Mouse (Mus musculus) spleen, adult 12 weeks (tissue): ENCODE results near the gene Prkar2a.

Experiments used
- DNase-seq: peaks from one replicate; pipeline ENCODE4 v3.0.0; 2022; ENCODE audit warnings: low spot score

Prkar2a gene

DNA sequence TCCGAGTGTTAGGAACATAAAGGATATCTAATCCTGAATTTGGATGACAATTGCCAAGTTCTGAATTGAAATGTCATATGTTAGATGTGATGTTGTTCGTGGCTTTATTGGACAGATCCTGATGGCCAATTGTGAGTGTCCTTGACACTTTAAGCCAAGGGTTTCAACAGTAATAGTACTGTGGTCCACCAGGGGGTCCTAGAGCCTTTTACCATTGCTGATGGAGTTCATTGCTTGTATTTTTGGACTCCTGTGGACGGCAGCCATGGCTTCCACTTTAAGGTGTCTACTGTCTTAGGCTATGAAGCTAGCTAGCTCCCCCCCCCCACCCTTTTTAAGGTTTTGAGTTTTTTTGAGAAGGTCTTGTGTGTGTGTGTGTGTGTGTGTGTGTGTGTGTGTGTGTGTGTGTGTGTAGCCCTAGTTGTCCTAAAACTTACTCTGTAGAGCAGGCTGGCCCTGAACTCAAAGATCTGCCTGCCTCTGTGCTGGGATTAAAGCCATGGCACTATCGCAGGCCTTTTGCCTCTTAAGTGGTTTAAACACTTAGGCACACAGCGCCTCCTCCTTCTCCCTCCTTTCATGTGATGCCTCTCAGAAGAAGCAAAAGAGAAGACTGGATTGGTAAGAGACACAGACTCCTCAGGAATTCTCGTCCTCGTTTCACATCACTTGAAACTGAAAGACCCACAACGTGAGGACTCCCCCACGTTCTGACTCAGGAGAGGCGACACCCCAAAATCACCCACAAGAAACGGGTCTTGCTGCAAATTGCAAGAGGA, 63.2 kb downstream of the Prkar2a start:
- no peak for DNase-seq

DNA sequence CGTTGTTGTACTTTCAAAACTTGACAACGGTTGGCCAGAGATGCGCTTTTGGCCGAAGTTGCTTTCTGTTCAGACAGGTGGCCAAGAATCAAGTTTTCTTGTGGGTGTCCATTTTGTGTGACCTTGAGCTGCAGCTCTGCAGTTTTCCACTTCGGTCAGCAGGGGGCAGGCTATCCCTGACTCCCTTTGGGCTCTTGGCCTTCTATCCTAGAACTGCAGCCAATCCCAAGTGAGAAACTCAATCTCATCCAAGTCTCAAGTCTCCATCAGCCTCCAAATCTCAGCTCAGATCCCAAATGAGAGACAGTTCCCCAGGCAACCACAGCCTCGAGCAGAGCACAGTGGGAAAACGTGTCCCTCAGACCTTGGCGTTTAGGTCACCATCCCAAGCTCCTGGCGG, 64.2 kb downstream of the Prkar2a start:
- peak; percentile 9 for DNase-seq

DNA sequence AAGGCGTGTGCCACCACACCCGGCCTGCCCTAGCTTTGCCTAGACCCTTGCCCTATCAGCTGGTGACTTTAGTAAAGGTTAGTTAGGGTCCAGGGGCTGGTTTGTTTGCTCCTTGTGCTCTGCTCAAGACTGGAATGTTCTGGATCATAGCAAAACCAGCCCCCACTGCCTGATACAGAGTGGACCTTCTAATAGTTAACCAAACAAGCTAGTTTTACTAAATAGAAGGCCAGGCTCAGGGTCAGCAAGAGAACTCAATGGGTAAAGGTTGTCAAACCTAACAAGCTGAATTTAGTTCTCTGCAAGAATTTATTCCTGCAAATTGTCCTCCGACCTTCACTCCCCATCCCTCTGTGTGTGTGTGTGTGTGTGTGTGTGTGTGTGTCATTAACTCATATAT, 64.9 kb downstream of the Prkar2a start:
- DNase-seq = no peak

DNA sequence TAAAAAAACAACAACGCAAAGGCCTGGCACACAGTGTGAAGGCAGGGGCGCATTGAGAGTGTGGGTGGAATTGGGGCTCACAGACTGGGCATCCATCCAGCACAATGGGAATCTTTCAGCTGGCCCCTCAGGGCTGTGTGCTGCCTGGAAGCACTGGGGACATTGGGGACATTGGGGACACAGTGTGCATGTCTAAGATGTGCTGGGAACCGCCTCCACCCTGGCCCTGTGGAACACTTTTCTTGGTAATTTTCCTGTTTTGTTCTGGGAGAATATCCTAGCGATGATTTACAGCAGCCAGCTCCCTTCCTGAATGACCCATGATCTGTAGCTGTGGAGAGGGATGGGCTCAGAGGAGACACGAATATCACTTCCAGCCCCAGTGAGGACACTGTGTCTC, 65.3 kb downstream of the Prkar2a start:
- no peak for DNase-seq

DNA sequence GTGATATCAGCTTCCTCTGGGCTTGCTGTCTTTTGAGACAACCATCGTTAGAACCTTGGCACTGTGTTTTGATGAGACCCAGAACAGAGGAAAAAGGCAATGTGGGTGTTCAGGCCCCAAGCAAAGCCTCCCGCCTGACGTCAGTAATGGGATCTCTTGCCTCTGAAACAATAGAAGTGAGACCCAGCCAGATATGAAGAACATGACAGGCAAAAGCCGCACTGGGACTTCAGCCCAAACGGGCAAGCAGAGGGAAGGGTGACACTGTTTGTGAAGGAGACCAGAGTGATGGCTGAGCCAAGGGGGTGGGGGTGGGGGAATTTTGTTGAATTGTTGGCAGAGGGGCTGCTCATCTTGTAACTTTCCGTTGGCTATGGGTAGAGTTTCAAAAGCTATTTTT, 68.3 kb downstream of the Prkar2a start:
- DNase-seq = no peak

DNA sequence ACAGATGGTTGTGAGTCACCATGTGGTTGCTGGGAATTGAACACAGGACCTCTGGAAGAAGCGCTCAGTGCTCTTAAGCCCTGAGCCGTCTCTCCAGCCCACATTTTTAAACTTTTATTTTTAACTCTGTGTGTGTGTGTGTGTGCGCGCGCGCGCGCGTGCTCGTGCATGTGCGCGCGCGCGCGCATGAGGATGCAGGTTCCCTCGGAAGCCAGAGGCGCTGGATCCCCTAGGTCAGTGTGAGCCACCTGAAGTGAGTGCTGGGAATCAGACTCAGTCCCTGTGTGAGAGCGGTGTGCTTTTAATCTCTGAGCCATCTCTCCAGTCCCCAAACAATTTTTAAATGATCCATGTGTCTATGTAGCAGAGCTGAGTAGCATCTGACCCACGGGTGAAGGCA, 70.0 kb downstream of the Prkar2a start:
- no peak for DNase-seq

DNA sequence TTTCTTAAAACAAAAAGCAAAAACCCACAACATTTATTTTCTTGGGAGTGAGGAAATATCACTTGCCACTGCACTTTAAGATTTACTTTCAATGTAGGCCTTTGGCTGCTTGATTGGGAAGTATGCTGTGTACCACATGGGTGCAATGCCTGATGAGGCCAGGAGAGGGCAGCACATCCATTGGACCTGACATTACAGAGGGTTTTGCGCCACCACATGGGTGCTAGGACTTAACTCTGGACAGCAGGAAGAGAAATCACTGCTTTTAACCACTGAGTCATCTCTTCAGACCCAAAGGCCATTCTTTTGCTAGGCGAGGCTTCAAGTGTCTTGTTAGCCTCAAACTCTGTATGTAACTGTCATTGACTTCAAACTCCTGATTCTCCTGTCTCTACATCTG, 70.7 kb downstream of the Prkar2a start:
- DNase-seq = peak; percentile 48

DNA sequence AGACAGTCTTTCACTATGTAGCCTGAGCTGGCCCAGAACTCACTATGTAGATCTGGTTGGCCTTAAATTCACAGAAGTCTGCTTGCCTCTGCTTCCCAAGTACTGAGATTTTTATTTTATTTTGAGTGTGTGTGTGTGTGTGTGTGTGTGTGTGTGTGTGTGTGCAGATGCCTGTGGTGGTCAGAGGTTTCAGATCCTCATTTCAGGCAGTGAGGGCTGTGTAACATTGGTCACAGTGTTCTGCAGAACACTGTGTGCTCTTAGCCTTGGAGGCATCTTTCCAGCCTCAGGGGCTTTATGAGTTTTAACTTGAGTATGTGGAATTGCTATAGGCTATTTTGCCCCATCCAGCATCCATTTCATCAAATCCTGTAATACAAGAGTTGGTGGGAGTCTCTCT, 72.4 kb downstream of the Prkar2a start:
- DNase-seq = no peak

DNA sequence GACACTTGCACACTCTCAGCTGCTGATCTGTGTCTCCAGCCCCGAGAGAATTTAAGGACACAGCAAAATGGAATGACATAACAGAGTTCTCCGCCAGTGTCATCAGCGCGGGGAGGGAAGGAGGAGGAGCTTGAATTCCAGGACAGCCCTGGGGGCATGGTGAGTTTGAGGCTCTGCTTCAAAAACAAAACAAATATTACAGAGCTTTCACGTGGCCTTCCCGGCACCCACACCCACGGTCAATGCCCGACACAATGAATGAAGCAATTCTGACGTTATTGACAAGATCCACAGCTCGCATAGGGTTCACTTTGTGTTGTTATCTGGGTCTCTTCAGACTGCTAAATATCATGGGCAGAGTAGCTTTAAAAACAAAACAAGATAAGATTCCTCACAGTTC, 75.9 kb downstream of the Prkar2a start:
- DNase-seq = no peak

DNA sequence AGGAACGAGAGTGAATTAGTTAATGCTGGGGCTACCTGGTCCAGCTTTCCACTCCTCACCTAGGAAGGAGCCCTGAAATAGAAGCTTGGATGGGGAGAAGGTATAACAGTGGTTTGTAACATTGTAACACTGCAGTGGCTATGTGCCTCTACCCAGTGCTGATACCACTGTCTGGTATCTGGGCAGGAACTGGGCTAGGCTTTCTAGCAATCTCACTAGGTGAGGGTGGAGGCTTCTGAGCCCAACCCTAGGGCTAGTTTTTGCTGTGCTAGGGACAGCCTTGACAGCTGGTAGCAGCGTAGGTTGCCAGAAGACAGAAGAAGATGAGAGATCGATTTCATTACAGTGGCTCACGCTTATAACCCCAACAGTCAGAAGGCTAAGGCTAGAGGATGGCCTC, 87.5 kb downstream of the Prkar2a start:
- DNase-seq = no peak

DNA sequence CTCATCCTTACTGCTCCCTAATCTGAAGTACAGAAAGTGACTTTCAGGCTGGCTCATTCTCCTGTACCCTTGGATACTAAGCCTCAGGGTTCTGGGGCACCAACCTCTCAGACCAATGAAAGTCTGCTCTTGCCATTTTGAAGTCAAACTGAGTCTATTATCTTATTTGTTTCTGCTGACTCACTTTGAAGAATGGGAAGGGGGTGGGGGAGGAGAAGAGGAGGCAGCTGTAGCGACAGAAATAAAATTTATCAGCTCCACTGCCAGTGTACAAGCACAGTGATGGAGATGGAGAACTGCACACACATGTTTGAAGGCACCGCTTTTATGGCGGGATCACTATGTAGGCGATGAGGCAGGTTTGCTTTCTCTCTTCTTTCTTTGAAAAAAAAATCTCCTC, 88.2 kb downstream of the Prkar2a start:
- DNase-seq = no peak

DNA sequence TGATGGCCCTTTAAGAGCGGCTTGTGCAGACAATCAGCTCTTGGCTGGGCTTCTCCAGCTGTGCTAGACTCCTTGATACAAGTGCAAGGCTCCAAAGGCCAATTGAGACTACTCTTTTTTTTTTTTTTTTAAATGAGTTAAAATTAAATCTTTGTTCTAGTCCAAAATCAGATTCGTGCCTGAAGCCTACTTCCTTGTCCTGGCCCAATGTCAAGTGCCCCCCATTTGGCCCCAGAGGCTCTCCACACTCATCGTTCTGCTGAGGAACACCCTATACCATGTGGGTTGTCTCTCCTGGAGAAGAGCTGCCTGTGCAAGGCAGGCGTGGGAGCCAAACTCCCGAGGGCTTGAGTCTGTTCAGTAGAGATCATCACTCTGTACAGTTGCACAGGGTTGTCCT, 91.8 kb downstream of the Prkar2a start:
- no peak for DNase-seq

DNA sequence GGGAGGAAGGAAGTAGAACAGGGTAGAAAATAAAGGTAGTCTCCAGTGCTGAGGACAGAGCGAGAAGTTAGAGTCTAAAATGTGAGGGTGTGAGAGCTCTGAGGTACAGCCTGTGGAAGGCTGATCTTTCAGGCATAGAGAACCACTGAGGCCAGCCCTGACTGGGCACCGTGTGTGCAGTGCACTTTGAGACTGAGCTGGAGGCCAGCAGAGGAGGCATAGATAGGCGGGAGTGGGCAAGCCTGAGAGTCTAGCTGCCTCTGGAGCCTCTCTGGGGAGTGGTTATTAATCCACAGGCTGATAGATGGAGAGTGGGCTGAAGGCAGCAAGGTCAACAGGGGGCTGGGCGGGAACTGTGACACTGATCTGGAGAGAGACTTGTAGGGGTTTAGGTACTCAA, 92.8 kb downstream of the Prkar2a start:
- DNase-seq = no peak

DNA sequence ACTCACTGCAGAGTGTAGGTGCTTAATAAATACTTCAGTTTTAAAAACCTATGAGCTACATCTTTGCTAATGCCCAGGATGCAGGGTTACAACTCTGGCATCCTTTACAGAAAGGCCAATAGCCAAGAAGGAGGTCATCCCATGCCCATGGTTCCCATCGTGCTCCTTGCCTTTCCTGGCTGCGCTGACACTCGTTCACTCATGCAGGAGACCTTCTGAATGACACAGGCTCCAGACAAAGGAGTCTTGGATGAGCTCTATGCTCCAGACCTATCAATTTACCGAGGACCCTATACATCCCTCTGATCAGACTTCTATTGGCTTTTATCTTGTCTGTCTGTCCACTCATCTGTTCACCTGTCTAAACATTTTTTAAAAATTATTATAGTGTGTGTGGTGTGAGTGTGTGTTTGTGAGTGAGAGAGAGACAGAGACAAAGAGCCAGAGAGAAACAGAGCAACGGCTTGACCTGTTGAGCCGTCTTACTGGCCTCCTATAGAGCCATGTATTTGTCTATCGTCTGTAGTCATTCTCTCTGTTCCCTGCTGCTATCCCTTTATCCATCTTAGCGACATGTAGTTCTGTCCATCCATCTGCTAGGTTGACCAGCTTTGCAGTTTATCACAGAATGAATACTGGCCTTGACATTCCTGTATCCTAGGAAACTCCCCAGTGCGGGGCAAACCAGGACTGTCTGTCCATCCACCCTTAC, 93.9 kb downstream of the Prkar2a start:
- no peak for DNase-seq

DNA sequence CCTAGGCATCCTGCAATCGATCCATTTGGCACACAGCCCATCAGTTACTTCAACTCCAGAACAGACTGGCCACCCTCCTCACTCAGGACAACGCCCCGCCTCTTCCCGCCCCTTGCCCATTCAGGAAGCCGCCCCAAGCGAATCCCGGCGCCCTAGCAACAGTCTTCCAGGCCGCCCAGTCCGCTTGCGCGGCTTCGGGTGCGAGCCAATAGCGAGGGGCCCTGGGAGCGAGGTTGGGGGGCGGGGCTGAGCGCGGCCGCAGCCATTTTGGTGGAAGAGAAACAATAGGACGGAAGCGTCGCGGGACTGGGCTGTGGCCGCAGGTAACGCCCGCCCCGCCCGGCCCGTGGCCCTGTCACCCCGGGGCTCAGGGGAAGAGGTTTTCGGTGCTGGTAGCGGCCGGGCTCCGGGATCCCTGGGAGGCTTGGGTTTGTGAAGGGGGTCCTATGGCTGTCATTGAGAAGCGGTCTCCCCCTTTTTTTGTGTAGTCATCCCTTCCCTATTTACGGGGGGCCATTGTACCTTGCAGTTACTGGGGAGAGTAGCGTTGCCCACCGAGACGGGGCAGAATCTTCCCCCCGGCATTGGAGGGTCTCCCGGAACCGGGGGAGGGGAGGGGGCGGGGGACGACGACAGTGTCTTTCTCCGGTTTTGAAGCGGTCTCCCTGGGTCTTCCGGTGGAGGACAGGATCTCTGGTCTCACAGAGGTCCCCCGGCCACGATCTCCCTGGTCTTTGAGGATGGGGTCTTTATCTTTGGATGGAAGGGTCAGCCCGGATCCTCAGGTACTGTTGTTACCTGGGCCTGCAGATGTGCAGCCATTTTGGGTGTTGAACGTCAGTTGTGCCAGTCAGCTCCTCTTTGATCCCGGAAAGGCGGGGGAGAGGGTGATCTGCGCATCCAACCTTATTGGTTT, 94.7 kb downstream of the Prkar2a start, which contains the start of gene Ip6k2:
Ip6k2 (plus strand) TSS at position 249 of the 916 bp plus-strand sequence.
- DNase-seq = peak; percentile 86

DNA sequence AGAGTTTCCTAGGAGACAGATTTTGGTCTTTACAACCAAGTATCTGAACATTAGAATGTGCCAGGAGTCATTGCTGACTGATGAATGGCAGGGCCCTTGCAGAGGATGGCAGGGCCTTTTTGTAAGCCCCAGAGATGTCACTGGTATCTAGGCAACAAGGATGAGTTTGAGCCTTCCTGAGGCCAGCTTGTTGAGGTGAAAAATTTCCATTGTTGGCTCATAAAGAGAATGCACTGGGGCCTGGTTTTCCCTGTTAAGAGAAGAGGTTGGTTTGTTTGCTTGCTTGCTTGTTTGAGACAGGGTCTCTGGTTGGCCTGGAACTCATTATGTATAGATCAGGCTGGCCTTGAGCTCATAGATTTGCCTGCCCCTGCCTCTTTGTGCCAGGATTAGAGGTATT, 96.3 kb downstream of the Prkar2a start:
- no peak for DNase-seq

DNA sequence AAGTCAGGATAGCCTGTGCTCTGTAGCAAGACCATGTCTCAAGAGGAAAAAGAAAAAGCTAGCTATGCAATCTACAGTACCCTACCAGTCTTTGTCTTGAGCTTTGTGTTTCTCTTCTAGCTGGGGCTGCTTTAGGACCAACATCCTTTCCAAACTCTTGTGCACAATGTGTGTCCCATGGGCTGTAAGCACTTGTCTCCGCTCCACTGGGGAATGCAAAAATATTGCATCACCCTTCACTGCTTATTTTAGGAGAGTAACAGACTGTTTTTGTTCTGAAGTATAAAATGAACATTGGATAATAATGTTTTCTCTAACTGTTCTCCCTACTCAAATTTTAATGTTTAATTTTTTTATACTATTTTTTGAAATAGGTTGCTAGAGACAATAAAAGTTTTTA, 97.4 kb downstream of the Prkar2a start:
- no peak for DNase-seq

DNA sequence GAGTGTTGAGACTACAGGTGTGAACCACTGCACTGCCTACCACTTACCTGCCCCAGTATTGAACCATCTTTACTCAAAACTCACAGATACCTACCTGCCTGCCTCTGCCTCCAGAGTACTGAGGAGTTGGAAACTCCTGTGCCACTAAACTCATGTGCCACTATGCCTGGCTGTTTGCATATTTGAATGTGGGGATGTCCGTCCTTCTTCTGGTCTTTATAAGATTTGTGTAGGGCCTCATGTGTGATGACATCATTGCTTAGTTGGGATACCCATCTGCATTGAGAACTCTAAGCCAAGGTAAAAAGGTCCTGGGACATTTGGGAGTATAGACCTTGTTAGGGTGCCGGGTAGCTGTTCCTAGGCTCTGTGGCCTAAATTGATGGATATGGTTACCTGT, 98.0 kb downstream of the Prkar2a start:
- DNase-seq = no peak

DNA sequence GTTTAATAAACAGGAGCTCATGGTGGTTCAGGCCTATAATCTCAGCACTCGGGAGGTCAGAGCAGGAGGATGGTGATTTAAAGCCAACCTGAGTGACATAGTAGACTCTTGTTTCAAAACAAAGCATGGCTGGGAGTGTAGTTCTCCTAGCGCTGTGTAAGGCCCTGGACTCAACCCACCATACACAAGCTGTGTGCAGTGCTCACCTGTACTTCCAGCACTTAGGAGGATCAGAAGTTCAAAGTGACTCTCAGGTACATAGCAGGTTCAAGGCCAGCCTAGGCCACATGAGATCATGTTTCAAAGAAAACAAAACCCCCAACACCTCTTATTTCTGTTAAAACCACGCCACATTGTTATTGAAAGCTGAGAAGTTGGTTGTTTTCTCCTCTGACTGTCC, 99.6 kb downstream of the Prkar2a start:
- DNase-seq = no peak

DNA sequence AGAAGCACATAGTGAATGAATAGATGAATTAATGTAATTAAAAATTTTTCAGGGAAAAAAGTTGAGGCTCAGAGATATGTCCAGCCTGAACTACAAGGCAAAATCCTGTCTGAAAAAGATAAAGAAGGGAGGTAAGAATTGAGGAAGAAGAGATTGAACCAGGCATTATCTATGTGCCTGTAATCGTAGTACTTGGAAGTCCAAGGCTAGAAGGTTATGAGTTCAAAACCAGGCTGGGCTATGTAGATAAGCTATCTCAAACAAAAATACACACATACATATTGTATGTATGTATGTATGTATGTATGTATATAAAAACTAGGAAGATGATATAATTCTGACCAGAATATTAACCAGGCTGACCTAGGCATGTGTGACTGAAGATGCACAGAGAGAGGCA, 103.2 kb downstream of the Prkar2a start:
- no peak for DNase-seq

DNA sequence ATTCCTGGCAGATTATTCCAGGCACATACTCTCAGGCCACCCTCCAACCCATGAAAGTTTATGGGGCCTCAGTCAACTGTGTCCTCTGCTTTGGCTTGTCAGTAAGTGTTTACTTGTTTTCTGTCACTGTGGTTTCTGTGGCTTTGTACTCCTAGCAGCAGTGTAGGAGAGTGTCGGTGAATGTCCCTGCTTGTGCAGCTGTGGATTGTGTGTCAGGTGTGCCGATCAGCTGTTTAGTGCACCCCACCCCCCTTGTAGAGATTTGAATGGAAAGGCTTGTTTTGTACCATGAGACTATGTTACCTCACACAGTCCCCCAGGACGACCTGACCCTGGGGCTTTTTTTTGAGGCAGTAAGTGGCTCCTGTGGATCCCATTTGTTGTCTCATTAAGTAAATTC, 103.6 kb downstream of the Prkar2a start:
- DNase-seq = no peak

DNA sequence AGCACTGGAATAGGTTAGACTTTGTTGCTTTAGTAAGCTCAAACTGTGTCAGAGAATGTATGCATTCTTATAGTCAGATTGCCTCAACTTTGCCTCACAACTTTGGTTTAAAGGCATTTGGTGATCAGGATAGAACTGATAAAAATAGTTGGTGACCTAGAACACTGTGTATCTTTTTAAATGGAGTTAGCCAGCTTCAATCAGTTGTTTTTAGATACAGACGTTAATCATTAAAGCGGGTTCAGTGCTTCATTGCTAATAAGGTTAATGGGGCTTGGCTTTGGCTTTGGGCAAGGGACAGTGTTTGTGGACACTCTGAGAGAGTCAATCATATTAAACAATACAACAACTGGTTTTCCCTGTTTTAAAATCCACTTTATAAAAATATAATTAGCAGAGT, 106.2 kb downstream of the Prkar2a start:
- no peak for DNase-seq

DNA sequence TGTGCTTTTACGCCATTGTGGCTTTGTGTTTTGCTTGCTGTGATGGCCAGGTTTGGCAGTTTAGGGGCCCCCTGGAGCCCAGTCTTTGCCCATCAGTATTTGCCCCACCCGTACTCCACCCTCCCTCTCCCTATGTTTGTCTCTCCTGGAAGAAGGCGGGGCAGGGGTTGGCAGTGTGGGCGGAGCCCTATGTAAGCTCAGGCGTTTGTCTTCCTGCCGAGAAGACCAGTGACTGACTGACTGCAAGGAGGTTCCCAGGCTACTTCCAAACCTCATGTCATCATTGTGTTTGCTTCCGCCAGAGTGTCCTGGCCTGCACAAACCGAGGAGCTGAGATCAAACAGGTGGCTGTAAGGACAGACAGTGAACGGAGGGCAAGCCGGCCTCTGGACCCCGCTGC, 106.6 kb downstream of the Prkar2a start:
- DNase-seq = peak; percentile 34
